Mouse (Mus musculus) midbrain, embryonic 14.5 days (tissue): ENCODE data around the gene Gm10337. TPM values are rescaled to one million over a fixed set of nuclear protein-coding genes. Genes with fewer than 3 reads are reported as not detected.
A peak's percentile ranks its signal among the peaks of the same experiment; 100 is the strongest.

Experiments
- ATAC-seq: fragments of 200-750 bp; cut with Nextera tagmentation; 2 replicates; pipeline ENCODE4 v1.8.0; 2017; ENCODE audit warnings: moderate number of reproducible peaks, moderate library complexity; ENCODE audit not compliant: low FRiP score, low TSS enrichment
- DNase-seq: peaks from one replicate; pipeline ENCODE4 v3.0.0-alpha.2; 2015
- H3K27ac ChIP-seq: fragments of 300-500 bp; sonication (generic); replicated peaks from 2 replicates; pipeline ENCODE4 v1.5.1; 2014; ENCODE audit warnings: mild to moderate bottlenecking, low read depth, low read length, moderate library complexity
- H3K27me3 ChIP-seq: fragments of 300-500 bp; sonication (generic); 2 replicates; pipeline ENCODE4 v1.6.1; 2014; ENCODE audit warnings: low read length, control low read depth, mixed read lengths; ENCODE audit not compliant: control insufficient read depth, insufficient read depth
- H3K36me3 ChIP-seq: fragments of 300-500 bp; sonication (generic); 2 replicates; pipeline ENCODE4 v1.6.1; 2014; ENCODE audit warnings: low read length, control low read depth; ENCODE audit not compliant: control insufficient read depth, insufficient read depth
- H3K4me1 ChIP-seq: fragments of 300-500 bp; sonication (generic); 2 replicates; pipeline ENCODE4 v1.6.1; 2014; ENCODE audit warnings: mild to moderate bottlenecking, antibody characterized with exemption, low read length, control low read depth; ENCODE audit not compliant: control insufficient read depth, insufficient read depth
- H3K4me2 ChIP-seq: fragments of 300-500 bp; sonication (generic); 2 replicates; pipeline ENCODE4 v1.6.1; 2014; ENCODE audit warnings: mild to moderate bottlenecking, low read length, moderate library complexity
- H3K4me3 ChIP-seq: fragments of 300-500 bp; sonication (generic); replicated peaks from 2 replicates; pipeline ENCODE4 v1.5.1; 2014; ENCODE audit warnings: low read depth, low read length
- H3K9ac ChIP-seq: fragments of 300-500 bp; sonication (generic); replicated peaks from 2 replicates; pipeline ENCODE4 v1.6.1; 2014; ENCODE audit warnings: mild to moderate bottlenecking, low read length, moderate library complexity
- H3K9me3 ChIP-seq: fragments of 300-500 bp; sonication (generic); 2 replicates; pipeline ENCODE4 v1.6.1; 2016; ENCODE audit warnings: low read length, control low read depth, mixed read lengths; ENCODE audit not compliant: control insufficient read depth
- WGBS: fragments of 180-500 bp; shearing (Covaris S2); extraction: QIAGEN DNeasy Blood & Tissue Kit; methylation state at CpG from one replicate; pipeline ENCODE4 v1.1.7; 2014; 5-methylcytosine and 5-hydroxymethylcytosine counted together
- polyA plus RNA-seq: library from polyadenylated mRNA; unstranded; fragments of >200 nt; fragmentation: Nextera tagmentation; extraction: Ambion mirVana; gene quantifications from 2 replicates; pipeline ENCODE4 v1.2.1, GENCODE M21; 2014

Gm10337 gene
- polyA plus RNA-seq, 1 experiment from 2014 or later: not detected

- DNase-seq: peak; percentile 64
- whole genome bisulfite sequencing: under 1% methylated on average over 11 of the region's 12 CpGs
Observed at GRCm38 (mm10) chr15:102516293-102516692, 12.8 kb downstream of the Gm10337 start.

GRCm38 (mm10) chr15:102516728-102517404 lies 13.3 kb downstream of the Gm10337 start, which contains the start of gene Map3k12:
Gene Map3k12, minus strand, starts transcription at chr15:102517064.
- ATAC-seq (peak; percentile 11; the same call in 1 of the 2 replicates), DNase-seq (peak; percentile 87)
- H3K4me2 ChIP-seq: peak within 1 kb of the TSS; percentile 65
- H3K36me3 ChIP-seq: peaks cover 6% of the 10 kb centered on the region
- H3K4me1 ChIP-seq: peaks cover 45% of the 10 kb centered on the region
- H3K27me3 ChIP-seq: no peaks in the 10 kb centered on the region
- peak within 1 kb of the TSS; percentile 99 for H3K27ac ChIP-seq
- peak within 1 kb of the TSS; percentile 69 for H3K4me3 ChIP-seq
- H3K9ac ChIP-seq: peak within 1 kb of the TSS; percentile 91
- H3K9me3 ChIP-seq: no peaks in the 10 kb centered on the region
- under 1% methylated on average over 43 of the region's 43 CpGs for WGBS

More at GRCm38 (mm10) chr15:102516293-102516692, 12.8 kb downstream of the Gm10337 start:
- H3K9me3 ChIP-seq: no peaks in the 10 kb centered on the region
- H3K36me3 ChIP-seq: peaks cover under 1% of the 10 kb centered on the region
- H3K9ac ChIP-seq: peak overlapping the region; percentile 91
- peaks cover 51% of the 10 kb centered on the region for H3K4me1 ChIP-seq
- H3K27me3 ChIP-seq: no peaks in the 10 kb centered on the region
- no peak for ATAC-seq
- peak overlapping the region; percentile 99 for H3K27ac ChIP-seq
- peak overlapping the region; percentile 69 for H3K4me3 ChIP-seq
- H3K4me2 ChIP-seq: peak overlapping the region; percentile 65

GRCm38 (mm10) chr15:102517631-102517975 lies 14.1 kb downstream of the Gm10337 start:
- under 1% methylated on average over 10 of the region's 10 CpGs for WGBS
- H3K9ac ChIP-seq: peak overlapping the region; percentile 91
- DNase-seq (no peak), ATAC-seq (no peak)
- peaks cover 38% of the 10 kb centered on the region for H3K4me1 ChIP-seq
- no peaks in the 10 kb centered on the region for H3K27me3 ChIP-seq
- peaks cover 13% of the 10 kb centered on the region for H3K36me3 ChIP-seq
- H3K4me2 ChIP-seq: peak overlapping the region; percentile 65
- H3K27ac ChIP-seq: peak overlapping the region; percentile 99
- H3K9me3 ChIP-seq: no peaks in the 10 kb centered on the region
- H3K4me3 ChIP-seq: peak overlapping the region; percentile 69

GRCm38 (mm10) chr15:102517976-102518858 lies 14.7 kb downstream of the Gm10337 start, which contains the start of gene Tarbp2:
Gene Tarbp2, plus strand, starts transcription at chr15:102518192.
- no peaks in the 10 kb centered on the region for H3K27me3 ChIP-seq
- no peaks in the 10 kb centered on the region for H3K9me3 ChIP-seq
- WGBS: under 1% methylated on average over 60 of the region's 60 CpGs
- H3K4me3 ChIP-seq: peak within 1 kb of the TSS; percentile 69
- peak within 1 kb of the TSS; percentile 99 for H3K27ac ChIP-seq
- H3K36me3 ChIP-seq: peaks cover 15% of the 10 kb centered on the region
- H3K4me2 ChIP-seq: peak within 1 kb of the TSS; percentile 65
- H3K9ac ChIP-seq: peak within 1 kb of the TSS; percentile 91
- DNase-seq (peak; percentile 100), ATAC-seq (peak; percentile 91)
- peaks cover 32% of the 10 kb centered on the region for H3K4me1 ChIP-seq

GRCm38 (mm10) chr15:102518859-102519201 lies 15.3 kb downstream of the Gm10337 start:
- no peaks in the 10 kb centered on the region for H3K9me3 ChIP-seq
- peak overlapping the region; percentile 65 for H3K4me2 ChIP-seq
- peak overlapping the region; percentile 99 for H3K27ac ChIP-seq
- peaks cover 29% of the 10 kb centered on the region for H3K4me1 ChIP-seq
- WGBS: 20% methylated on average over 9 of the region's 9 CpGs
- H3K27me3 ChIP-seq: no peaks in the 10 kb centered on the region
- H3K36me3 ChIP-seq: peaks cover 19% of the 10 kb centered on the region
- H3K9ac ChIP-seq: peak overlapping the region; percentile 86
- no peak for ATAC-seq
- peak overlapping the region; percentile 69 for H3K4me3 ChIP-seq
- DNase-seq: no peak

- WGBS: 71% methylated on average over 17 of the region's 17 CpGs
- ATAC-seq (no peak), DNase-seq (no peak)
- Histone ChIP-seq H3K4me1 (peaks cover 25% of the 10 kb centered on the region), H3K4me3 (peak overlapping the region; percentile 69), H3K27ac (peak overlapping the region; percentile 99), H3K9me3 (no peaks in the 10 kb centered on the region), H3K9ac (peak overlapping the region; percentile 86), H3K36me3 (peaks cover 25% of the 10 kb centered on the region), H3K27me3 (no peaks in the 10 kb centered on the region), H3K4me2 (peak overlapping the region; percentile 65)
Observed at GRCm38 (mm10) chr15:102519211-102520141, 16.0 kb downstream of the Gm10337 start.

GRCm38 (mm10) chr15:102520416-102520815 lies 16.9 kb downstream of the Gm10337 start:
- H3K4me1 ChIP-seq: peaks cover 16% of the 10 kb centered on the region
- peaks cover 26% of the 10 kb centered on the region for H3K36me3 ChIP-seq
- H3K9me3 ChIP-seq: no peaks in the 10 kb centered on the region
- WGBS: 87% methylated on average over 4 of the region's 4 CpGs
- no peak overlapping the region for H3K4me2 ChIP-seq
- H3K27me3 ChIP-seq: no peaks in the 10 kb centered on the region
- H3K9ac ChIP-seq: no peak overlapping the region
- DNase-seq: no peak
- ATAC-seq: no peak
- no peak overlapping the region for H3K4me3 ChIP-seq
- no peak overlapping the region for H3K27ac ChIP-seq

- WGBS: 81% methylated on average over 4 of the region's 4 CpGs
- peaks cover 8% of the 10 kb centered on the region for H3K4me1 ChIP-seq
- ATAC-seq (no peak), DNase-seq (no peak)
- H3K27ac ChIP-seq: no peak overlapping the region
- no peak overlapping the region for H3K4me3 ChIP-seq
- no peaks in the 10 kb centered on the region for H3K27me3 ChIP-seq
- peaks cover 26% of the 10 kb centered on the region for H3K36me3 ChIP-seq
- no peak overlapping the region for H3K9ac ChIP-seq
- H3K4me2 ChIP-seq: no peak overlapping the region
- H3K9me3 ChIP-seq: no peaks in the 10 kb centered on the region
Observed at GRCm38 (mm10) chr15:102521480-102521879, 18.0 kb downstream of the Gm10337 start.
